Mouse (Mus musculus) thymus, postnatal 4 days (tissue): ENCODE data around the gene Fsip1.
"Not testable (repeated sequence)": the region's sequence is repeated elsewhere in the genome, so short reads cannot be mapped to it uniquely, and the experiment has no call there.

Source experiments
- DNase-seq: peaks from one replicate; pipeline ENCODE4 v3.0.0; 2021

Fsip1 gene

GRCm38 (mm10) chr2:118168225-118168624 is 88.5 kb downstream of the Fsip1 start:
- no peak for DNase-seq

GRCm38 (mm10) chr2:118167731-118168130 is 89.0 kb downstream of the Fsip1 start:
- no peak for DNase-seq

GRCm38 (mm10) chr2:118165691-118166090 is 91.1 kb downstream of the Fsip1 start:
- no peak for DNase-seq

GRCm38 (mm10) chr2:118164137-118164536 is 92.6 kb downstream of the Fsip1 start:
- DNase-seq: no peak

- no peak for DNase-seq
Measured at GRCm38 (mm10) chr2:118162486-118162885, 94.3 kb downstream of the Fsip1 start.

GRCm38 (mm10) chr2:118160991-118161390 is 95.8 kb downstream of the Fsip1 start:
- no peak for DNase-seq

GRCm38 (mm10) chr2:118160547-118160946 is 96.2 kb downstream of the Fsip1 start:
- no peak for DNase-seq

GRCm38 (mm10) chr2:118159126-118159525 is 97.6 kb downstream of the Fsip1 start:
- DNase-seq: no peak

GRCm38 (mm10) chr2:118158095-118158494 is 98.7 kb downstream of the Fsip1 start:
- no peak for DNase-seq

GRCm38 (mm10) chr2:118149855-118150563 is 106.8 kb downstream of the Fsip1 start:
- DNase-seq: no peak

GRCm38 (mm10) chr2:118148321-118149142 is 108.2 kb downstream of the Fsip1 start:
- no peak for DNase-seq

- not testable (repeated sequence) for DNase-seq
Measured at GRCm38 (mm10) chr2:118147749-118148148, 109.0 kb downstream of the Fsip1 start.

GRCm38 (mm10) chr2:118141651-118142050 is 115.1 kb downstream of the Fsip1 start:
- no peak for DNase-seq

- DNase-seq: no peak
Measured at GRCm38 (mm10) chr2:118139261-118139660, 117.5 kb downstream of the Fsip1 start.

GRCm38 (mm10) chr2:118137776-118138175 is 119.0 kb downstream of the Fsip1 start:
- no peak for DNase-seq

GRCm38 (mm10) chr2:118137071-118137470 is 119.7 kb downstream of the Fsip1 start:
- DNase-seq: no peak

GRCm38 (mm10) chr2:118128313-118128712 is 128.5 kb downstream of the Fsip1 start:
- DNase-seq: no peak

GRCm38 (mm10) chr2:118127516-118128288 is 129.1 kb downstream of the Fsip1 start:
- DNase-seq: no peak

- DNase-seq: no peak
Measured at GRCm38 (mm10) chr2:118125943-118126470, 130.8 kb downstream of the Fsip1 start.

- DNase-seq: no peak
Measured at GRCm38 (mm10) chr2:118125211-118125939, 131.4 kb downstream of the Fsip1 start.

GRCm38 (mm10) chr2:118124437-118124836 is 132.3 kb downstream of the Fsip1 start:
- DNase-seq: no peak

- DNase-seq: no peak
Measured at GRCm38 (mm10) chr2:118123743-118124142, 133.0 kb downstream of the Fsip1 start.
